Mouse (Mus musculus): ENCODE measurements around the gene Colgalt2. TPM values are rescaled to one million over a fixed set of nuclear protein-coding genes. Genes with fewer than 3 reads are reported as not detected.

Colgalt2 gene
- total RNA-seq, 2 experiments from 2014 or later = 3.0 to 3.2 TPM

GRCm38 (mm10) chr1:152536416-152537018 is 136.9 kb downstream of the Colgalt2 start:
- peak in 1 of 2 experiments; percentile 54 for DNase-seq

- DNase-seq = no peak
Measured at GRCm38 (mm10) chr1:152537186-152537585, 137.6 kb downstream of the Colgalt2 start.

- DNase-seq = peak in 1 of 2 experiments; percentile 68
Measured at GRCm38 (mm10) chr1:152538817-152539216, 139.2 kb downstream of the Colgalt2 start.

GRCm38 (mm10) chr1:152540304-152540887 is 140.8 kb downstream of the Colgalt2 start:
- no peak for DNase-seq

- no peak for DNase-seq
Measured at GRCm38 (mm10) chr1:152542747-152543378, 143.2 kb downstream of the Colgalt2 start.

- no peak for DNase-seq
Measured at GRCm38 (mm10) chr1:152543449-152544159, 144.0 kb downstream of the Colgalt2 start.

GRCm38 (mm10) chr1:152549061-152549738 is 149.6 kb downstream of the Colgalt2 start:
- DNase-seq = no peak

GRCm38 (mm10) chr1:152550544-152550943 is 150.9 kb downstream of the Colgalt2 start:
- DNase-seq = no peak

- no peak for DNase-seq
Measured at GRCm38 (mm10) chr1:152550973-152551372, 151.3 kb downstream of the Colgalt2 start.

- peak in 1 of 2 experiments; percentile 63 for DNase-seq
Measured at GRCm38 (mm10) chr1:152553912-152554547, 154.4 kb downstream of the Colgalt2 start.

GRCm38 (mm10) chr1:152555944-152556573 is 156.4 kb downstream of the Colgalt2 start:
- peak; percentile 81 to 92 for DNase-seq

GRCm38 (mm10) chr1:152556576-152557281 is 157.1 kb downstream of the Colgalt2 start:
- peak; percentile 77 to 83 for DNase-seq

Other genes starting within 250 kb of the Colgalt2 start
- gene Tsen15, start 13.1 kb upstream of the Colgalt2 start, total RNA-seq (2021) = 10 to 100 TPM; 21.0 to 21.5 TPM